Mouse (Mus musculus) cerebellum, adult 2 months (tissue): ENCODE data around the gene Ndufs3. TPM values are rescaled to one million over a fixed set of nuclear protein-coding genes. Genes with fewer than 3 reads are reported as not detected.

Experiments
- DNase-seq, 2 experiments: peaks; one replicate each; pipeline ENCODE4 v3.0.0; 2021
- H3K27ac ChIP-seq: fragments of 200-500 bp; 2 replicates; pipeline ENCODE4 v1.5.1; 2012; ENCODE audit warnings: low read length, control low read depth, inconsistent platforms; ENCODE audit not compliant: insufficient read depth
- H3K27me3 ChIP-seq: fragments of 200-500 bp; 2 replicates; pipeline ENCODE4 v1.6.1; 2012; ENCODE audit warnings: inconsistent platforms, mild to moderate bottlenecking, low read length, moderate library complexity; ENCODE audit not compliant: control insufficient read depth, insufficient read depth
- H3K4me1 ChIP-seq: fragments of 200-500 bp; 2 replicates; pipeline ENCODE4 v1.6.1; 2011; ENCODE audit warnings: low read length; ENCODE audit not compliant: control insufficient read depth, insufficient read depth
- H3K4me3 ChIP-seq: fragments of 200-500 bp; replicated peaks from 2 replicates; pipeline ENCODE3; 2011; ENCODE audit warnings: mild to moderate bottlenecking, low read depth, low read length, control low read depth; ENCODE audit not compliant: insufficient read depth
- CTCF ChIP-seq: fragments of 200-500 bp; IDR thresholded peaks from 2 replicates; pipeline ENCODE4 v1.5.1; 2011; ENCODE audit warnings: low read depth, mild to moderate bottlenecking, control low read depth, low read length, moderate library complexity, borderline replicate concordance; ENCODE audit not compliant: insufficient read depth
- POLR2A ChIP-seq: fragments of 200-500 bp; IDR thresholded peaks from 2 replicates; pipeline ENCODE4 v1.6.1; 2011; ENCODE audit warnings: low read length, control low read depth, borderline replicate concordance; ENCODE audit not compliant: insufficient read depth
- WGBS: fragments of 180-500 bp; shearing (Covaris S2); methylation state at CpG from one replicate; pipeline ENCODE4 v1.1.7; 2018; 5-methylcytosine and 5-hydroxymethylcytosine counted together
- polyA plus RNA-seq: library from polyadenylated mRNA; depleted of rRNA; stranded (reverse); fragments of >200 nt; gene quantifications from 2 replicates; pipeline ENCODE4 v1.2.3, GENCODE M21; 2012

Ndufs3 gene
- polyA plus RNA-seq, 1 experiment, result 280 TPM

DNA sequence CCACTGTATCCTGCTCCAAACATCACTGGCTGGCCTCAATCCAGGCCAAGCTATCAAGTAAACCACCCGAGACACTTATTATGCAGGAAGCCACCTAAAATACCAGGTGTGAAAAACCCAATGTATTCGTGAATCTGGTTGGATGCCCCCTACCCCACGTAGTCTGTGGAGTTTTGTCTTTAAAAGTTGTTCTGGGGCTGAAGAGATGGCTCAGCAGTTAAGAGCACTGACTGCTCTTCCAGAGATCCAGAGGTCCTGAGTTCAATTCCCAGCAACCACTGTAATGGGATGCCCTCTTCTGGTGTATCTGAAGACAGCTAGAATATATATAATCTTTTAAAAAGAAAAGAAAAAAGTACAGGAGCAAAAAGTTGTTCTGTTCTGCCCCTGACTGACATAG lies 33.7 kb upstream of the Ndufs3 start:
- no peaks in the 10 kb centered on the region for H3K27me3 ChIP-seq
- no peaks in the 10 kb centered on the region; the same call in 1 of the 2 replicates for H3K4me1 ChIP-seq
- TF ChIP-seq CTCF (no peak), POLR2A (no peak)
- WGBS, result 73% methylated on average over 3 of the region's 3 CpGs
- H3K4me3 ChIP-seq, result no peak overlapping the region
- no peak for DNase-seq
- H3K27ac ChIP-seq, result no peak overlapping the region

DNA sequence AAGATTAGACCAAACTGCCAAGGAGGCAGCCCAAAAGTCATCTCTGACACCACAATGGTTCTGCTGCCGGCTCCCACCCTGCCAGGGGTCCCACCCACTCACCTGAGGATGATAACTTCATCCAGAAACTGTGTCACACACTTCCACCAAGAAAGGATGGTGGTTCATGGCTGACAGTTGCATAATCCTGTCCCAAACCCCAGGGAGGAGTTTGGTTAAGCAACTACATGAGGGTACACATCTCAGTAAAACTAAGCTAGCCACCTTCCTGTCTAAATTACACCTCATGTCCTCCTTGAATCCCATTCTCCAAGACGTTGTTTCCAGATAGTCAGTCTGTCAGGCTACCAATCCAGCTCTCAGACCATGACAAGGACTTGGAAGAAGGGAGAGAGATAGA lies 27.6 kb upstream of the Ndufs3 start:
- H3K4me3 ChIP-seq, result no peak overlapping the region
- no peak for DNase-seq
- H3K27ac ChIP-seq, result no peak overlapping the region
- 66% methylated on average over 2 of the region's 2 CpGs for WGBS
- H3K4me1 ChIP-seq, result no peaks in the 10 kb centered on the region
- TF ChIP-seq CTCF (no peak), POLR2A (no peak)
- H3K27me3 ChIP-seq, result no peaks in the 10 kb centered on the region

DNA sequence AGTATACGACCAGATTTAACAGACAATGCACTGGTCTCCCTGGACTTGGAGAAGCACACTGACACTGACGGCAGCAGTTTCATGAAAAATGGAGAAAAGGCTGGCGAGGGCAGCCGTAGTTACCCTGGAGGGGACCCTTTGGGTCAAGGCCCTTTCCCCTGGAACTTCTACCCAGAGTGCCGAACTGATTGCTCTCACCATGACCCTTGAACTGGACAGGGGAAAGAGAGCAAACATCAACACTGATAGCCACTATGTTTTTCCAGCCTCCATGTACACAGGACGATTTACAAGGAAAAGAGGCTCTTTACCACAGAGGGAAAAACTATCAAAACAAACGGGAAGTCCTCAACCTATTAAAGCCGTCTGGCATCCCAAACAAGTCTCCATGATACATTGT lies 27.2 kb upstream of the Ndufs3 start:
- WGBS, result 90% methylated on average over 8 of the region's 8 CpGs
- Histone ChIP-seq H3K27me3 (no peaks in the 10 kb centered on the region), H3K27ac (no peak overlapping the region), H3K4me3 (no peak overlapping the region), H3K4me1 (no peaks in the 10 kb centered on the region)
- TF ChIP-seq CTCF (no peak), POLR2A (no peak)
- no peak for DNase-seq

DNA sequence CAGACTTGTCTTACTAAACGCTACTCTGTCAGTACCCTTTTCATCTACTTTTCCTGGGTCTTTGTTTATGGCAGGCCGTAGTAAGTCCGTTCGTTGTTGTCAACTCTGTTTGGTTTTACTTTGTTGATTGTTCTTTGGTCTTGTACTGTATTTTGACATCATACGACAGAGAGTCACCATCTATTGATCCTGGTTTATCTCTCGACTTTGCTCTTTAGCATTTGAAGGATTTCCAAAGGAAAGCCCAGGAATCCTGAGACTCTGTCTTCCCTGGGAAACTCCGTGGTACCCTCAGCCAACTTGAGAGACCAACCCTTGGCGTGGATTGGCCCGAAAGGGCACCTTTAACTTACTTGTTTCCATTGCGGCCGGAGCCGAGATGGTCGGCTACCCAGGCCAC lies 23.9 kb upstream of the Ndufs3 start:
- Histone ChIP-seq H3K27ac (no peak overlapping the region), H3K27me3 (no peaks in the 10 kb centered on the region), H3K4me3 (no peak overlapping the region), H3K4me1 (no peaks in the 10 kb centered on the region)
- DNase-seq, result no peak
- TF ChIP-seq POLR2A (no peak), CTCF (no peak)
- 87% methylated on average over 13 of the region's 13 CpGs for WGBS

- DNase-seq, result no peak
- Histone ChIP-seq H3K27me3 (no peaks in the 10 kb centered on the region), H3K4me1 (no peaks in the 10 kb centered on the region; the same call in 1 of the 2 replicates), H3K27ac (no peak overlapping the region), H3K4me3 (no peak overlapping the region)
- WGBS, result 100% methylated on average over 2 of the region's 2 CpGs
- no peak for TF ChIP-seq POLR2A
- no peak for TF ChIP-seq CTCF
These were observed 18.0 kb upstream of the Ndufs3 start for GRCm38 (mm10) chr2:90922636-90923035.

- no peak for TF ChIP-seq CTCF
- TF ChIP-seq POLR2A, result no peak
- Histone ChIP-seq H3K27me3 (no peaks in the 10 kb centered on the region), H3K4me1 (peaks cover 4% of the 10 kb centered on the region; the same call in 1 of the 2 replicates), H3K27ac (no peak overlapping the region), H3K4me3 (no peak overlapping the region)
- no peak for DNase-seq
- WGBS, result 97% methylated on average over 1 of the region's 1 CpGs
These were observed 16.6 kb upstream of the Ndufs3 start for GRCm38 (mm10) chr2:90921178-90921577.

DNA sequence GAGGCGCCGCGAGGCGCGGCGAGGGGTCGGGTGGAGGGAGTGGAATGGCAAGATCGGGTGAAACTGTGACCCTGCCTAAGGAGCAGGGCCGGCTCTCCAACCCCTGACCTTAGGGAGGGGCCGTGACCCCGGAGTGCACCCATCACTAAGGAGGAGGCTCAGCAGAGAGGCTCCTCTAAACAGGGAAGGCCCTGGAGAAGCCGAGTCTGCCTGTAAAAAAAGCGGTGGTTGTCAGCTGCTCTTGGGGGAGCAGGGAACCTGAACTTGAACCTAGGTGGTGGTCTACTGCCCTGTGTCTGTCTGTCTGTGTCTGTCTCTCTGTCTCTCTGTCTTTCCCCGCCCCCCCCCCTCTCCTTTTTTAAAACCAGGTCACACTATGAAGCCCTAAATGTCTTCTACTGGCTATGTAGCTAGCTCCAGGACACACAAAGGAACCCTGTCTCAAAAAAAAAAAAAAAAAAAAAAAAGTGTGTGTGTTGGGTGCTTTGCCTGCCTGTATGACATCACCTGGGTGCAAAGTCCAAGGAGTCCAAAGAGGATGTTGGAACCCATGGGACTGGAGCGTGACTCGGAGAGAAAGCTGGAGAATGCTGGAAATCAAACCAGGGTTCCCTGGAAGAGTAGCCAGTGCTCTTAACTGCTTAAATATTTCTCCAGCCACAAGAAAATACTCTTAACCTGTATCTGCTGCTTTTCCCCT lies 13.5 kb upstream of the Ndufs3 start:
- DNase-seq, result peak in 1 of 2 experiments; percentile 33

More for the DNA sequence above, 13.5 kb upstream of the Ndufs3 start:
- Histone ChIP-seq H3K27ac (peak overlapping the region; percentile 98), H3K4me3 (peak overlapping the region; percentile 95), H3K4me1 (peaks cover 14% of the 10 kb centered on the region; the same call in 1 of the 2 replicates), H3K27me3 (no peaks in the 10 kb centered on the region)
- TF ChIP-seq CTCF (no peak), POLR2A (no peak)
- WGBS, result 2% methylated on average over 16 of the region's 16 CpGs
